Mouse (Mus musculus) liver, embryonic 14.5 days (tissue): ENCODE measurements around the gene Gnai1.

Source experiments
- CTCF ChIP-seq: IDR thresholded peaks from 2 replicates; pipeline ENCODE4 v1.5.1; 2016; ENCODE audit warnings: antibody characterized with exemption, low read depth, control low read depth
- EP300 ChIP-seq: IDR thresholded peaks from 2 replicates; pipeline ENCODE4 v1.6.1; 2016; ENCODE audit warnings: antibody characterized with exemption, low read depth

DNA sequence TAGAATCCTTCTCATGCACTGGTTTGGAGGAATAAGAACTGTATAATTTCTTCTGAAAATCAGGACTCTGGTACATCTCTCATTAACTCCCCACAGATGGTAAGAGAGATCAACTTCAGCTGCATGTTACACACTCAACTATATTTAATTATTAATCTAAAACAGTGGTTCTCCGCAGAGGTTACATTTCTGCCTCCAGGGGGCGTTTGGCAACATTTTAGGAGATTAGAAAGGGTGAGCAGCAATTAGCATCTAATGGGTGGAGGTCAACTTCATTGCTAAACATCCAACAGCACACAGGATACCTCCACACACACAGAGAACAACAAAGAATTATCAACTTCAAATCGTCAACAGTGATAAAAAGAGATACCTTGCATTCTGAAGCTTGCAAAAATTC is 2.0 kb downstream of the Gnai1 start:
- TF ChIP-seq EP300 (no peak), CTCF (0 out of 2 replicates have a peak, but pooled peaks have one; percentile 16)
